Mouse (Mus musculus): ENCODE data around the gene Slc2a13.

DNA sequence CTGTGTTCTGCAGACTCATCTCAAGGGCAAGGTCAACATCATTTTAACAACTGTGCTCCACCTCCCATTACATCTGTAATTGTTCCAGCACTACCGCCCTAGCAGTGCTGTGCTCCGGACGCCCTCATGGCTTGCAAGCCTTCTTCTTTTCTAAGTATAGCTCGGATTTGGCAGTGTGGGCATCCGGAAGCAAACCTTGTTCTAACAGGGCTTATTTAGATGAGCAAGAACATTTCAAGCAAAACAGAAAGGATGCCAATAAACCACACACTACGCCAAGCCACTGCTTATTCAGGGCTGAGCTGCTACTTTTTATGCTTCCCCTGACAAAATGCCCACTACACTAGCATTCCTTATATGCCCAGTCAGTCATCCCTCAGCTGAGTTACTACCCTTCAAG, 127.7 kb downstream of the Slc2a13 start:
- TF ChIP-seq GATA1 (IDR thresholded peaks at IDR 0.05; ENCODE audit: borderline replicate concordance, low read length) (no peak), FLI1 (IDR thresholded peaks at IDR 0.05; ENCODE audit: low read length) (no peak)
